ENCODE assay signal across 8 mouse cellular contexts in the genomic region with DNA sequence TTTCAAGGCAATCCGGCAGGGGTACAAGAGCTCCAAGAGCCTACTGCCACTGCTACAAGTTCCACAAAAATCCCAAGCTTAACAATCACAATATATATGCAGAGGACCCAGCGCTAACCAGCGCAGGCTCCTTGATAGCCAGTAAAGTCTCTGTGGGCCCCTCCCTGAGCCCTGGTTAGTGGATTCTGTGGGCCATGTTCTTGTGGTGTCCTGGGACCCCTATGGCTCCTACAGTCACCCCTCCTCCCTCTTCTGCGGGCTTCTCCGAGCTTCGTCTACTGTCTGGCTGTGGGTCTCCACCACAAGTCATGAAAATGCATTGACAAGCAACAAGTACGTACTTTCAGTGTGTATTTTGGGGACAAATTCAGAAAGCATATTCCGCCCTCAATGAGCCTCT. TPM values are rescaled to one million over a fixed set of nuclear protein-coding genes. Genes with fewer than 3 reads are reported as not detected.
DNase-seq lines count a peak whose midpoint lies in the region; ATAC-seq and TF ChIP-seq lines count a peak whose summit lies in the region.

No protein-coding gene starts in this region.

- peak overlapping the region; percentile 89 for H3K4me3 ChIP-seq in heart, embryonic 13.5 days
- peak overlapping the region; percentile 68 to 86 for H3K4me3 ChIP-seq in ES-E14 (ENCODE audit: insufficient read depth in 1 of 2, low read depth in 1 of 2, low read length in 2 of 2, poor library complexity in 1 of 2, severe bottlenecking in 1 of 2)
- peak overlapping the region; percentile 63 for H3K4me3 ChIP-seq in embryonic fibroblast, embryonic 13.5 days (ENCODE audit: insufficient read depth, low read length)
- H3K4me3 ChIP-seq in kidney, postnatal 0 days (replicated peaks; ENCODE audit: low read depth, low read length) = peak overlapping the region; percentile 82
- H3K4me3 ChIP-seq in myocyte = peak overlapping the region; percentile 95

- H3K4me1 ChIP-seq in heart, embryonic 13.5 days = peaks cover 18% of the 10 kb centered on the region
- H3K4me1 ChIP-seq in ES-E14 (ENCODE audit: control insufficient read depth in 2 of 2, insufficient read depth in 2 of 2, low read length in 2 of 2, poor library complexity in 1 of 2) = 0 out of 4 replicates have a peak, but pooled peaks cover 0 to 2% of the 10 kb centered on the region in 2 experiments
- no peaks in the 10 kb centered on the region; the same call in 1 of the 2 replicates for H3K4me1 ChIP-seq in embryonic fibroblast, embryonic 13.5 days (ENCODE audit: control insufficient read depth, insufficient read depth, low read length)
- H3K4me1 ChIP-seq in kidney, postnatal 0 days (replicated peaks; ENCODE audit: insufficient read depth, low read length) = 0 out of 2 replicates have a peak, but pooled peaks cover 4% of the 10 kb centered on the region

- H3K79me2 ChIP-seq in myocyte (ENCODE audit: control insufficient read depth, insufficient read depth) = peaks cover 22% of the 10 kb centered on the region

- H3ac ChIP-seq in myocyte (ENCODE audit: control insufficient read depth, insufficient read length) = peak overlapping the region; percentile 15

- in situ Hi-C loops in ES-E14 (cut with MboI; ENCODE audit: low sequenced_read_pairs in 2 of 2, unreplicated experiment in 2 of 2) = no loop called here

- DNase-seq in heart, postnatal 10 days = no peak
- DNase-seq in ES-E14 (ENCODE audit: low read depth, low spot score) = no peak
- DNase-seq in kidney, postnatal 0 days (ENCODE audit: low spot score) = no peak
- DNase-seq in left cerebral cortex, postnatal 14 days (ENCODE audit: low spot score in 2 of 2) = no peak

- no peaks in the 10 kb centered on the region for H3K27me3 ChIP-seq in heart, embryonic 13.5 days (replicated peaks)
- H3K27me3 ChIP-seq in kidney, postnatal 0 days (ENCODE audit: insufficient read depth, low read length) = no peaks in the 10 kb centered on the region
- H3K27me3 ChIP-seq in myocyte (ENCODE audit: control insufficient read depth, insufficient read depth, insufficient read length) = no peaks in the 10 kb centered on the region

- peak overlapping the region; percentile 88 for H3K27ac ChIP-seq in heart, embryonic 13.5 days (replicated peaks)
- H3K27ac ChIP-seq in ES-E14 (ENCODE audit: insufficient read depth, low read depth, low read length, poor library complexity, severe bottlenecking) = no peak overlapping the region
- no peak overlapping the region for H3K27ac ChIP-seq in embryonic fibroblast, embryonic 13.5 days (ENCODE audit: insufficient read depth, low read length)
- peak overlapping the region; percentile 86 for H3K27ac ChIP-seq in kidney, postnatal 0 days

- peaks cover 33% of the 10 kb centered on the region for H3K36me3 ChIP-seq in heart, embryonic 13.5 days
- H3K36me3 ChIP-seq in ES-E14 (ENCODE audit: control insufficient read depth, insufficient read depth, low read length, poor library complexity, severe bottlenecking) (peaks cover 7% of the 10 kb centered on the region; the same call in 1 of the 2 replicates), myocyte (ENCODE audit: control insufficient read depth, insufficient read depth) (peaks cover 32% of the 10 kb centered on the region)
- peaks cover 18% of the 10 kb centered on the region; the same call in 1 of the 2 replicates for H3K36me3 ChIP-seq in kidney, postnatal 0 days (ENCODE audit: insufficient read depth, low read length)

- peak overlapping the region; percentile 94 for H3K4me2 ChIP-seq in heart, embryonic 13.5 days
- peak overlapping the region; percentile 94 for H3K4me2 ChIP-seq in kidney, postnatal 0 days (ENCODE audit: low read length)
- H3K4me2 ChIP-seq in myocyte (ENCODE audit: low read depth) = peak overlapping the region; percentile 91

- H3K9me3 ChIP-seq in heart, embryonic 13.5 days = no peaks in the 10 kb centered on the region
- no peaks in the 10 kb centered on the region for H3K9me3 ChIP-seq in ES-E14 (ENCODE audit: control insufficient read depth, insufficient read depth, low read depth, low read length)
- no peaks in the 10 kb centered on the region for H3K9me3 ChIP-seq in kidney, postnatal 0 days (replicated peaks; ENCODE audit: low read length)

- TF ChIP-seq CTCF in embryonic fibroblast, embryonic 13.5 days (IDR thresholded peaks at IDR 0.05; ENCODE audit: borderline replicate concordance, insufficient read depth, low read length) = no peak
- no peak for TF ChIP-seq CTCF in kidney, postnatal 0 days (IDR thresholded peaks at IDR 0.05; ENCODE audit: low read depth)

- peak overlapping the region; percentile 96 for H3K9ac ChIP-seq in heart, embryonic 13.5 days
- peak overlapping the region; percentile 91 for H3K9ac ChIP-seq in ES-E14 (ENCODE audit: insufficient read depth, low read depth, low read length, poor library complexity, severe bottlenecking)
- peak overlapping the region; percentile 74 for H3K9ac ChIP-seq in kidney, postnatal 0 days (ENCODE audit: low read depth, low read length)

- 1% methylated on average over 8 of the region's 8 CpGs for WGBS in heart, embryonic 13.5 days
- WGBS in kidney, postnatal 0 days = 4% methylated on average over 8 of the region's 8 CpGs

- TF ChIP-seq POLR2A in embryonic fibroblast, embryonic 13.5 days (IDR thresholded peaks at IDR 0.05; ENCODE audit: low read depth, low read length) = no peak
- TF ChIP-seq POLR2A in myocyte (IDR thresholded peaks at IDR 0.05; ENCODE audit: insufficient read length, low read depth) = no peak

- ATAC-seq in heart, embryonic 13.5 days (ENCODE audit: extremely low read depth, insufficient number of reproducible peaks, low FRiP score, low TSS enrichment) = no peak
- ATAC-seq in kidney, postnatal 0 days (replicated peaks; ENCODE audit: low FRiP score, low read depth) = no peak
- no peak for ATAC-seq in monocyte, adult 5-6 weeks (replicated peaks; ENCODE audit: insufficient number of reproducible peaks, low FRiP score, low TSS enrichment, poor library complexity, severe bottlenecking)

- intact Hi-C loops in heart, postnatal 10 days (cut with DNase I) = loop anchor here (2.0 to 10.0 kb wide), 4 partner anchors 17 to 639 kb away; a partner anchor contains a TSS
- intact Hi-C loops in left cerebral cortex, postnatal 14 days (cut with DNase I) = loop anchor here (5.0 kb wide), 2 partner anchors 111 to 351 kb away; a partner anchor contains a TSS

TF ChIP-seq in ES-E14, 5 proteins besides CTCF, POLR2A, EP300 and RAD21:
- TF ChIP-seq ZNF384 (IDR thresholded peaks at IDR 0.05; ENCODE audit: low read depth, low read length) (no peak), HCFC1 (IDR thresholded peaks at IDR 0.05; ENCODE audit: borderline replicate concordance, insufficient read depth, low read length) (no peak), ZC3H11A (IDR thresholded peaks at IDR 0.05; ENCODE audit: borderline replicate concordance, low read depth, low read length) (no peak), CHD2 (IDR thresholded peaks at IDR 0.05; ENCODE audit: low read depth, low read length) (no peak), MAFK (IDR thresholded peaks at IDR 0.05; ENCODE audit: insufficient read depth, low read depth, low read length) (no peak)

TF ChIP-seq in myocyte, 11 proteins besides CTCF, POLR2A, EP300 and RAD21:
- no peak for TF ChIP-seq POLR2AphosphoS2 (IDR thresholded peaks at IDR 0.05; ENCODE audit: insufficient read length, low read depth)
- TF ChIP-seq E2F4 (IDR thresholded peaks at IDR 0.05; ENCODE audit: insufficient read depth) = no peak
TF ChIP-seq in myocyte: peak in this region for 0.

RNA-seq across cellular contexts. Expression of a gene that starts 0.6 kb away (rescaled TPM):
- 22.0 and 23.2 TPM in 2 replicates for polyA plus RNA-seq in heart, embryonic 13.5 days (2015; fragmentation: Nextera tagmentation; extraction: Ambion mirVana)
- total RNA-seq in heart, postnatal 10 days (2021) = 10 to 100 TPM; 14.1 to 14.9 TPM
- total RNA-seq in ES-E14 (2012; rRNA removed) = 47.2 and 57.8 TPM in 2 replicates
- polyA plus RNA-seq in embryonic fibroblast, embryonic 13.5 days (2011; ENCODE audit: insufficient read length, low read depth, missing spikeins) = 32.7 and 34.9 TPM in 2 replicates
- polyA plus RNA-seq in kidney, postnatal 0 days (2015; fragmentation: Nextera tagmentation; extraction: Ambion mirVana) = 38.1 and 39.4 TPM in 2 replicates
- polyA plus RNA-seq in myocyte (2012; fragmentation: generic; extraction: Trizol) = 8.4 TPM
- 10 to 100 TPM; 15.1 to 17.5 TPM for total RNA-seq in left cerebral cortex, postnatal 14 days (2021)
- 34.2 to 71.2 TPM (median 57.5 TPM) in 3 replicates for total RNA-seq in monocyte, adult 5-6 weeks (2017)

RNA-seq across cellular contexts. Expression of a gene that starts 0.9 kb away (rescaled TPM):
- polyA plus RNA-seq in heart, embryonic 13.5 days (2015; fragmentation: Nextera tagmentation; extraction: Ambion mirVana) = 105 and 115 TPM in 2 replicates
- 100 to 1,000 TPM; 132 TPM for total RNA-seq in heart, postnatal 10 days (2021)
- 14.4 and 18.3 TPM in 2 replicates for total RNA-seq in ES-E14 (2012; rRNA removed)
- 15.9 and 20.0 TPM in 2 replicates for polyA plus RNA-seq in embryonic fibroblast, embryonic 13.5 days (2011; ENCODE audit: insufficient read length, low read depth, missing spikeins)
- polyA plus RNA-seq in kidney, postnatal 0 days (2015; fragmentation: Nextera tagmentation; extraction: Ambion mirVana) = 186 and 211 TPM in 2 replicates
- 18.9 TPM for polyA plus RNA-seq in myocyte (2012; fragmentation: generic; extraction: Trizol)
- total RNA-seq in left cerebral cortex, postnatal 14 days (2021) = 10 to 100 TPM; 44.3 to 48.7 TPM
- total RNA-seq in monocyte, adult 5-6 weeks (2017) = 24.9 to 27.4 TPM (median 26.5 TPM) in 3 replicates

RNA-seq across cellular contexts. Expression of a gene that starts 17.6 kb away (rescaled TPM):
- 4.5 and 4.7 TPM in 2 replicates for polyA plus RNA-seq in heart, embryonic 13.5 days (2015; fragmentation: Nextera tagmentation; extraction: Ambion mirVana)
- total RNA-seq in heart, postnatal 10 days (2021) = 1 to 10 TPM; 7.4 to 7.8 TPM
- total RNA-seq in ES-E14 (2012; rRNA removed) = 7.3 and 7.8 TPM in 2 replicates
- 5.6 and 5.7 TPM in 2 replicates for polyA plus RNA-seq in embryonic fibroblast, embryonic 13.5 days (2011; ENCODE audit: insufficient read length, low read depth, missing spikeins)
- polyA plus RNA-seq in kidney, postnatal 0 days (2015; fragmentation: Nextera tagmentation; extraction: Ambion mirVana) = 4.0 and 4.9 TPM in 2 replicates
- 1.7 TPM for polyA plus RNA-seq in myocyte (2012; fragmentation: generic; extraction: Trizol)
- 1 to 10 TPM; 8.9 to 9.0 TPM for total RNA-seq in left cerebral cortex, postnatal 14 days (2021)
- 2.0 to 7.4 TPM (median 3.9 TPM) in 3 replicates for total RNA-seq in monocyte, adult 5-6 weeks (2017)

Comparison
In these comparisons a context has a peak if more than half of its experiments do, and no peak if none do; other contexts are left out.
1. H3K27ac ChIP-seq: peak in heart, embryonic 13.5 days (single experiment) and kidney, postnatal 0 days (single experiment); none in ES-E14 (single experiment) and embryonic fibroblast, embryonic 13.5 days (single experiment).
2. Peak in every context shown above with its lines, with median percentiles within 50 percentile points of each other: H3K4me2 ChIP-seq, H3K4me3 ChIP-seq and H3K9ac ChIP-seq.